Mouse (Mus musculus) large intestine, adult 2 months (tissue): ENCODE measurements around the gene Wdr86. TPM values are rescaled to one million over a fixed set of nuclear protein-coding genes. Genes with fewer than 3 reads are reported as not detected.
"Not testable (repeated sequence)": the region's sequence is repeated elsewhere in the genome, so short reads cannot be mapped to it uniquely, and the experiment has no call there.

ENCODE experiments used
- DNase-seq: peaks from one replicate; pipeline ENCODE4 v3.0.0-alpha.2; 2012; ENCODE audit warnings: low read depth, low spot score
- WGBS: fragments of 180-500 bp; shearing (Covaris S2); methylation state at CpG from one replicate; pipeline ENCODE4 v1.1.7; 2018; 5-methylcytosine and 5-hydroxymethylcytosine counted together
- polyA plus RNA-seq: library from polyadenylated mRNA; depleted of rRNA; stranded (reverse); fragments of >200 nt; gene quantifications from 2 replicates; pipeline ENCODE4 v1.2.3, GENCODE M21; 2012; rRNA removed

The Wdr86 gene
- polyA plus RNA-seq, 1 experiment = 0.62 TPM

GRCm38 (mm10) chr5:24686671-24687420, 43.7 kb downstream of the Wdr86 start:
- WGBS = 61% methylated on average over 16 of the region's 16 CpGs
- DNase-seq = not testable (repeated sequence)

DNA sequence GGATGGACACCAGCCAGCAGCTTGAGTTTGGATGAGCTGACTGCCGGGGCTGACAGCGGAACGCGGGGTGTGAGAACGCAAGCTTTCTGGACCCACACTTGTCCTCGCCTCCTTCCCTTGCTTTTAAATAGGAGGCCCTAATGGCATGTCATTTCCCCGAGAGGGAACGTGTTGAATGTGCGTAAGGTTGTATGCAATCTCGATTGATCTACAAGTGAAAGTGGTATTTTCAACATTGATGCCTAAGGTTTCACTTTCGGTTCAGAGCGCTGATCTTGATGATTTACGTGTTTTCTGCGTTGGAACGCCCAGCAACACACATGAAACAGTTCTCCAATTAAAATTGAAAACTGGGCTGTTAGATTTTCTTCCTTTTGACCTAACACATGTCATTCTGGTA, 44.4 kb downstream of the Wdr86 start:
- DNase-seq = peak; percentile 60
- under 1% methylated on average over 15 of the region's 15 CpGs for WGBS

DNA sequence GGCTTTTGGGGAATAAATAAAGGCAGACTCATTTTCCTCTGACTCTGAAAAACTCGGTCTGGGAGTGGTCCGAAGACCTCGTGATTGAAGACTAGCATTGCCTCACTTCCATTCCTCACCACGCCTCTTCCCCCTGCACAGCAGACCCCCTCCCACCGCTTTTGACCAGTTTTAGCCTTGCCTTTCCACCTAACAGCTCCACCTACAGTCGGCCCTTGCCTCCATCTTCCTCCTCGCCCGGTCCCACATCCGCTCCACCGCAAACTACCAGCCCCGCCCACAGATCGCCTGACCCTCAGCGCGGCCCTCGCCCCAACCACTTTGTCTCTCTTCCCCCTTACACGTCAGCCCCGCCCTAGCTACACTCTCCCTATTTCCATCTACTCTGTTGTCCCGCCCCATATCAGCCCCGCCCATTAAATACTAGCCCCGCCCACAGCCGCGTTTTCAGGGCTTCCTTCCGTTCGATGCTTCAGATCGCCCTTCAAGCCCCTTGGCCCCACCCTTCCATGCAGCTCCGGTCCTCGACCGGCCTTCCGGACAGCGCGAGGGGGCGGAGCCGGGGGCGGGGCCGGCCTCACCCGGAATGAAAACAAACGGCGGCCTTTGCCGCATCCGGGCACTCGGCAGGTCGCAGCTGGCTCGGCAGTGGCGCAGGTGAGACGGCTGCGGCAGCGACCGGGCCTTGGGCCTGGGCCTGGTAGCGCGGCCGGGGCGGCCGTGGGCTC, 45.0 kb downstream of the Wdr86 start, which contains the start of gene Nub1:
Gene Nub1, plus strand, starts transcription at position 167 of the 728 bp plus-strand sequence.
- WGBS = 1% methylated on average over 53 of the region's 53 CpGs
- peak; percentile 95 for DNase-seq

- WGBS = 26% methylated on average over 16 of the region's 16 CpGs
- DNase-seq = peak; percentile 25
These were observed 45.8 kb downstream of the Wdr86 start for GRCm38 (mm10) chr5:24684578-24685365.

DNA sequence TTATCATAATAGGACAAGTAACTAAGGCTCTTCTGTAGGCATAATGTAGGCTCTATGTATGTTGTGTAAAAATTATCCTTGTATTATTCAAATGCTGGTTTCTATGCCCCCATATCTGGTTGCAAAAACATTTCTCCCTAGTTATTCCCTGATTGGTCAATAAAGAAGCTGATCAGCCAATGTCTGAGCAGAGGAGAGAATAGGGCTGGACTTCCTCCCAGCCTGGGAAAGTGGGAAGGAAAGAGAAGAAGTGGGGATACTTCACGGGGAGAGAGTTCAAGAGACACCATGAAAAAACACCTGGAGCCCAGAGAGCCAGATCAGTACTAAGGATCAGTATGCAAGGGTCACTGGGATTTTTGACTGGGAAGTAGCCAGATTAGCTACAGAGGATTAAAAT, 49.1 kb downstream of the Wdr86 start:
- no peak for DNase-seq
- 33% methylated on average over 1 of the region's 1 CpGs for WGBS

DNA sequence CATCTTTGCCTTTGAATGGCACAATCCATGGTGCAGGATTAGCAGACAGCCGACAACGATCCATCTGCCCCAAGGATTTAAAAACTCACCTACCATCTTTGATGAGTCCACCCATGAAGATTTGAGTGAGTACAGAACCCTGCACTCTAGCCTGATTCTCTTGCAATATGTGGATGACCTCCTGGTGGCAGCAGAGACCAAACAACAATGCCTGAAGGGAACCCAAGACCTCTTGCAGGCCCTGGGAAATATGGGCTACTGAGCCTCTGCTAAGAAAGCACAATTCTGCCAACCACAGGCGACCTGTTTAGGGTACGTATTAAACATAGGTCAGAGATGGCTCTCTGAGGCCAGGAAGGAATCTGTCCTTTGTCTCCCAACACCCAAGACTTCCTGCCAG, 56.3 kb downstream of the Wdr86 start:
- WGBS = 22% methylated on average over 4 of the region's 4 CpGs
- peak; percentile 57 for DNase-seq

Other genes starting within 250 kb of the Wdr86 start
- gene Gbx1, start 203.5 kb downstream of the Wdr86 start, polyA plus RNA-seq = 0.02 TPM in 1 of 2 replicates, not detected in the other
- gene Asb10, start 189.7 kb downstream of the Wdr86 start, polyA plus RNA-seq = 0.14 and 0.20 TPM in 2 replicates
- not detected in 2 replicates for gene 4931409K22Rik, start 173.9 kb downstream of the Wdr86 start, polyA plus RNA-seq
- 33.9 and 36.5 TPM in 2 replicates for gene Abcf2, start 153.3 kb downstream of the Wdr86 start, polyA plus RNA-seq
- 13.5 and 17.4 TPM in 2 replicates for gene Chpf2, start 144.0 kb downstream of the Wdr86 start, polyA plus RNA-seq
- gene Smarcd3, start 106.3 kb downstream of the Wdr86 start, polyA plus RNA-seq = 9.3 and 10.0 TPM in 2 replicates
- gene Nub1, start 45.2 kb downstream of the Wdr86 start, polyA plus RNA-seq = 27.5 and 36.4 TPM in 2 replicates
- gene Crygn, start 27.3 kb upstream of the Wdr86 start, polyA plus RNA-seq = 0.11 TPM in 1 of 2 replicates, not detected in the other
- gene Rheb, start 111.9 kb upstream of the Wdr86 start, polyA plus RNA-seq = 15.0 and 15.3 TPM in 2 replicates